Mouse (Mus musculus) embryonic facial prominence, embryonic 13.5 days (tissue): ENCODE measurements around the gene Nit1. TPM values are rescaled to one million over a fixed set of nuclear protein-coding genes. Genes with fewer than 3 reads are reported as not detected.
A peak's percentile ranks its signal among the peaks of the same experiment; 100 is the strongest.
"Not testable (repeated sequence)": the region's sequence is repeated elsewhere in the genome, so short reads cannot be mapped to it uniquely, and the experiment has no call there.

Experiments
- ATAC-seq: fragments of 200-750 bp; cut with Nextera tagmentation; 2 replicates; pipeline ENCODE4 v1.8.0; 2017; ENCODE audit warnings: low read depth; ENCODE audit not compliant: insufficient number of reproducible peaks, insufficient read depth, low FRiP score, low TSS enrichment
- H3K27ac ChIP-seq: fragments of 300-500 bp; sonication (generic); 2 replicates; pipeline ENCODE4 v1.5.1; 2015; ENCODE audit warnings: moderate library complexity, mild to moderate bottlenecking, inconsistent platforms
- H3K27me3 ChIP-seq: fragments of 300-500 bp; sonication (generic); 2 replicates; pipeline ENCODE4 v1.6.1; 2015; ENCODE audit warnings: mild to moderate bottlenecking, inconsistent platforms
- H3K36me3 ChIP-seq: fragments of 300-500 bp; sonication (generic); 2 replicates; pipeline ENCODE4 v1.6.1; 2015; ENCODE audit warnings: mild to moderate bottlenecking, inconsistent platforms
- H3K4me1 ChIP-seq: fragments of 300-500 bp; sonication (generic); 2 replicates; pipeline ENCODE4 v1.6.1; 2015; ENCODE audit warnings: inconsistent platforms
- H3K4me2 ChIP-seq: fragments of 300-500 bp; sonication (generic); 2 replicates; pipeline ENCODE4 v1.6.1; 2015; ENCODE audit warnings: moderate library complexity, mild to moderate bottlenecking, inconsistent platforms
- H3K4me3 ChIP-seq: fragments of 300-500 bp; sonication (generic); 2 replicates; pipeline ENCODE4 v1.5.1; 2015; ENCODE audit warnings: mild to moderate bottlenecking, inconsistent platforms
- H3K9ac ChIP-seq: fragments of 300-500 bp; sonication (generic); 2 replicates; pipeline ENCODE4 v1.6.1; 2015; ENCODE audit warnings: mild to moderate bottlenecking, inconsistent platforms
- H3K9me3 ChIP-seq: fragments of 300-500 bp; sonication (generic); 2 replicates; pipeline ENCODE4 v1.6.1; 2016; ENCODE audit warnings: inconsistent platforms
- WGBS: fragments of 180-500 bp; shearing (Covaris S2); methylation state at CpG from one replicate; pipeline ENCODE4 v1.1.7; 2015; ENCODE audit warnings: mixed read lengths; 5-methylcytosine and 5-hydroxymethylcytosine counted together
- polyA plus RNA-seq: library from polyadenylated mRNA; unstranded; fragments of >200 nt; fragmentation: Nextera tagmentation; extraction: Ambion mirVana; gene quantifications from 2 replicates; pipeline ENCODE4 v1.2.1, GENCODE M21; 2015

Gene Nit1
- polyA plus RNA-seq, 1 experiment from 2014 or later = 44.9 TPM

- H3K4me2 ChIP-seq = no peak overlapping the region
- H3K9me3 ChIP-seq = 0 out of 2 replicates have a peak, but pooled peaks cover 6% of the 10 kb centered on the region
- H3K36me3 ChIP-seq = peaks cover 3% of the 10 kb centered on the region; the same call in 1 of the 2 replicates
- no peak overlapping the region for H3K27ac ChIP-seq
- H3K9ac ChIP-seq = no peak overlapping the region
- H3K4me3 ChIP-seq = no peak overlapping the region
- ATAC-seq = no peak
- H3K27me3 ChIP-seq = no peaks in the 10 kb centered on the region
- 91% methylated on average over 3 of the region's 3 CpGs for WGBS
- H3K4me1 ChIP-seq = peaks cover 22% of the 10 kb centered on the region
Observed at GRCm38 (mm10) chr1:171348665-171349064, 3.2 kb upstream of the Nit1 start.

- Histone ChIP-seq H3K9me3 (0 out of 2 replicates have a peak, but pooled peaks cover 6% of the 10 kb centered on the region), H3K9ac (peak overlapping the region; percentile 89), H3K4me1 (peaks cover 22% of the 10 kb centered on the region), H3K27me3 (no peaks in the 10 kb centered on the region), H3K4me2 (peak overlapping the region; percentile 86), H3K27ac (no peak overlapping the region), H3K36me3 (peaks cover 27% of the 10 kb centered on the region), H3K4me3 (peak overlapping the region; percentile 92)
- 2% methylated on average over 14 of the region's 14 CpGs for WGBS
- ATAC-seq = no peak
Observed at GRCm38 (mm10) chr1:171346095-171346450, 627 bp upstream of the Nit1 start.

- Histone ChIP-seq H3K9ac (peak overlapping the region; percentile 89), H3K27ac (no peak overlapping the region), H3K4me1 (peaks cover 22% of the 10 kb centered on the region), H3K36me3 (peaks cover 41% of the 10 kb centered on the region), H3K4me3 (peak overlapping the region; percentile 92), H3K9me3 (0 out of 2 replicates have a peak, but pooled peaks cover 6% of the 10 kb centered on the region), H3K4me2 (peak overlapping the region; percentile 86), H3K27me3 (no peaks in the 10 kb centered on the region)
- WGBS = 77% methylated on average over 9 of the region's 9 CpGs
- ATAC-seq = no peak
Observed at GRCm38 (mm10) chr1:171344715-171345114, 731 bp downstream of the Nit1 start.

GRCm38 (mm10) chr1:171343922-171344677 is 1.3 kb downstream of the Nit1 start:
- Histone ChIP-seq H3K9ac (no peak overlapping the region), H3K4me3 (no peak overlapping the region; the same call in 1 of the 2 replicates), H3K36me3 (peaks cover 46% of the 10 kb centered on the region), H3K9me3 (0 out of 2 replicates have a peak, but pooled peaks cover 6% of the 10 kb centered on the region), H3K27me3 (no peaks in the 10 kb centered on the region), H3K27ac (no peak overlapping the region), H3K4me2 (peak overlapping the region; percentile 86), H3K4me1 (peaks cover 22% of the 10 kb centered on the region)
- 74% methylated on average over 8 of the region's 9 CpGs for whole genome bisulfite sequencing
- 0 out of 2 replicates have a peak, but pooled peaks have one; percentile 16 for ATAC-seq

- no peak for ATAC-seq
- WGBS = 94% methylated on average over 16 of the region's 16 CpGs
- no peak overlapping the region for H3K27ac ChIP-seq
- 0 out of 2 replicates have a peak, but pooled peaks cover 6% of the 10 kb centered on the region for H3K9me3 ChIP-seq
- H3K4me3 ChIP-seq = no peak overlapping the region
- no peaks in the 10 kb centered on the region for H3K27me3 ChIP-seq
- H3K4me2 ChIP-seq = no peak overlapping the region
- no peak overlapping the region for H3K9ac ChIP-seq
- H3K36me3 ChIP-seq = peaks cover 59% of the 10 kb centered on the region
- H3K4me1 ChIP-seq = peaks cover 19% of the 10 kb centered on the region
Observed at GRCm38 (mm10) chr1:171342262-171343207, 2.9 kb downstream of the Nit1 start.

- WGBS = 0% methylated on average over 4 of the region's 4 CpGs
- H3K4me3 ChIP-seq = peak overlapping the region; percentile 82
Observed at GRCm38 (mm10) chr1:171330216-171330560, 15.3 kb downstream of the Nit1 start.

GRCm38 (mm10) chr1:171329433-171330215 is 15.8 kb downstream of the Nit1 start:
- no peaks in the 10 kb centered on the region for H3K9me3 ChIP-seq
- no peaks in the 10 kb centered on the region for H3K27me3 ChIP-seq
- peak overlapping the region; percentile 99 for H3K27ac ChIP-seq
- H3K36me3 ChIP-seq = 0 out of 2 replicates have a peak, but pooled peaks cover 2% of the 10 kb centered on the region
- peak; percentile 89 for ATAC-seq
- under 1% methylated on average over 58 of the region's 61 CpGs for WGBS
- peaks cover 27% of the 10 kb centered on the region for H3K4me1 ChIP-seq
- H3K4me3 ChIP-seq = peak overlapping the region; percentile 82
- peak overlapping the region; percentile 88 for H3K4me2 ChIP-seq
- peak overlapping the region; percentile 96 for H3K9ac ChIP-seq

More at GRCm38 (mm10) chr1:171330216-171330560, 15.3 kb downstream of the Nit1 start:
- Histone ChIP-seq H3K4me1 (peaks cover 27% of the 10 kb centered on the region), H3K27ac (peak overlapping the region; percentile 99), H3K36me3 (0 out of 2 replicates have a peak, but pooled peaks cover 2% of the 10 kb centered on the region), H3K4me2 (peak overlapping the region; percentile 88), H3K9me3 (no peaks in the 10 kb centered on the region), H3K9ac (peak overlapping the region; percentile 96), H3K27me3 (no peaks in the 10 kb centered on the region)
- no peak for ATAC-seq

GRCm38 (mm10) chr1:171328839-171329432 is 16.5 kb downstream of the Nit1 start, which contains the start of gene Dedd:
Gene Dedd, plus strand, starts transcription at chr1:171329145.
- peaks cover 27% of the 10 kb centered on the region for H3K4me1 ChIP-seq
- under 1% methylated on average over 45 of the region's 48 CpGs for WGBS
- H3K9me3 ChIP-seq = no peaks in the 10 kb centered on the region
- H3K4me2 ChIP-seq = peak within 1 kb of the TSS; percentile 88
- peak within 1 kb of the TSS; percentile 96 for H3K9ac ChIP-seq
- no peaks in the 10 kb centered on the region for H3K27me3 ChIP-seq
- peak; percentile 93 for ATAC-seq
- H3K4me3 ChIP-seq = peak within 1 kb of the TSS; percentile 82
- peak within 1 kb of the TSS; percentile 99 for H3K27ac ChIP-seq
- 0 out of 2 replicates have a peak, but pooled peaks cover 2% of the 10 kb centered on the region for H3K36me3 ChIP-seq

GRCm38 (mm10) chr1:171328244-171328643 is 17.2 kb downstream of the Nit1 start:
- H3K4me3 ChIP-seq = peak overlapping the region; percentile 82
- H3K27me3 ChIP-seq = no peaks in the 10 kb centered on the region
- ATAC-seq = no peak
- H3K9me3 ChIP-seq = no peaks in the 10 kb centered on the region
- H3K4me2 ChIP-seq = peak overlapping the region; percentile 88
- WGBS = 25% methylated on average over 9 of the region's 9 CpGs
- peak overlapping the region; percentile 96 for H3K9ac ChIP-seq
- H3K36me3 ChIP-seq = 0 out of 2 replicates have a peak, but pooled peaks cover 2% of the 10 kb centered on the region
- peaks cover 27% of the 10 kb centered on the region for H3K4me1 ChIP-seq
- peak overlapping the region; percentile 99 for H3K27ac ChIP-seq

- H3K9me3 ChIP-seq, H3K36me3 ChIP-seq, H3K4me3 ChIP-seq, H3K4me2 ChIP-seq, H3K9ac ChIP-seq, ATAC-seq, H3K27ac ChIP-seq, H3K27me3 ChIP-seq: not testable (repeated sequence)
- 88% methylated on average over 4 of the region's 4 CpGs for WGBS
- peaks cover 24% of the 10 kb centered on the region for H3K4me1 ChIP-seq
Observed at GRCm38 (mm10) chr1:171326588-171326987, 18.9 kb downstream of the Nit1 start.
